Mouse (Mus musculus) adrenal gland, adult 8-10 months (tissue): ENCODE data around the gene Wnt16. TPM values are rescaled to one million over a fixed set of nuclear protein-coding genes. Genes with fewer than 3 reads are reported as not detected.

Experiments used
- DNase-seq: peaks from one replicate; pipeline ENCODE4 v3.0.0; 2022
- total RNA-seq, 4 experiments: library from RNA; stranded (reverse); gene quantifications; 2 replicates each; pipeline ENCODE4 v1.2.4; 2022

Gene Wnt16
- total RNA-seq, 4 experiments from 2014 or later = 0.20 TPM; not detected in 3

- DNase-seq = no peak
Observed at GRCm38 (mm10) chr6:22326289-22326688, 38.3 kb downstream of the Wnt16 start.

- no peak for DNase-seq
Observed at GRCm38 (mm10) chr6:22327091-22327490, 39.1 kb downstream of the Wnt16 start.

GRCm38 (mm10) chr6:22327931-22328330, 39.9 kb downstream of the Wnt16 start:
- DNase-seq = no peak

- no peak for DNase-seq
Observed at GRCm38 (mm10) chr6:22330169-22330960, 42.3 kb downstream of the Wnt16 start.

- DNase-seq = no peak
Observed at GRCm38 (mm10) chr6:22332548-22332947, 44.5 kb downstream of the Wnt16 start.

- no peak for DNase-seq
Observed at GRCm38 (mm10) chr6:22339763-22340542, 51.9 kb downstream of the Wnt16 start.

- no peak for DNase-seq
Observed at GRCm38 (mm10) chr6:22340779-22341178, 52.8 kb downstream of the Wnt16 start.

GRCm38 (mm10) chr6:22343292-22343691, 55.3 kb downstream of the Wnt16 start:
- DNase-seq = no peak

- no peak for DNase-seq
Observed at GRCm38 (mm10) chr6:22343706-22344105, 55.7 kb downstream of the Wnt16 start.

GRCm38 (mm10) chr6:22344443-22344842, 56.4 kb downstream of the Wnt16 start:
- no peak for DNase-seq

- no peak for DNase-seq
Observed at GRCm38 (mm10) chr6:22347132-22347902, 59.3 kb downstream of the Wnt16 start.

Other genes starting within 250 kb of the Wnt16 start
- 10 to 100 TPM; 54.7 to 65.8 (median 58.2) TPM for gene Fam3c, start 68.0 kb downstream of the Wnt16 start, total RNA-seq